Mouse (Mus musculus) erythroblast, embryonic 14.5 days (primary cell): ENCODE results near the gene Myh3. TPM values are rescaled to one million over a fixed set of nuclear protein-coding genes. Genes with fewer than 3 reads are reported as not detected.
"Not testable (repeated sequence)": the region's sequence is repeated elsewhere in the genome, so short reads cannot be mapped to it uniquely, and the experiment has no call there.

Source experiments
- H3K27me3 ChIP-seq: 2 replicates; pipeline ENCODE4 v1.6.1; 2012; ENCODE audit warnings: inconsistent platforms; ENCODE audit not compliant: control insufficient read depth
- H3K36me3 ChIP-seq: 2 replicates; pipeline ENCODE4 v1.6.1; 2012; ENCODE audit warnings: mild to moderate bottlenecking, inconsistent platforms; ENCODE audit not compliant: control insufficient read depth
- H3K4me1 ChIP-seq: 2 replicates; pipeline ENCODE4 v1.6.1; 2012; ENCODE audit warnings: inconsistent platforms; ENCODE audit not compliant: control insufficient read depth
- H3K4me3 ChIP-seq: replicated peaks from 2 replicates; pipeline ENCODE3; 2012; ENCODE audit warnings: moderate library complexity, mild to moderate bottlenecking, inconsistent platforms
- H3K9me3 ChIP-seq: 2 replicates; pipeline ENCODE4 v1.6.1; 2012; ENCODE audit warnings: low read length, inconsistent platforms, mixed read lengths; ENCODE audit not compliant: control insufficient read depth
- GATA1 ChIP-seq: IDR thresholded peaks from 2 replicates; pipeline ENCODE4 v1.6.1; 2012; ENCODE audit warnings: low read length, inconsistent platforms, mixed read lengths
- TAL1 ChIP-seq: IDR thresholded peaks from 3 replicates; pipeline ENCODE4 v1.6.1; 2012; ENCODE audit warnings: low read length, inconsistent platforms, mixed read lengths
- polyA plus RNA-seq: library from polyadenylated mRNA; stranded (reverse); fragments of >175 nt; gene quantifications from 2 replicates; pipeline ENCODE4 v1.2.3, GENCODE M21; 2012

Myh3 gene
- polyA plus RNA-seq, 1 experiment, result not detected

DNA sequence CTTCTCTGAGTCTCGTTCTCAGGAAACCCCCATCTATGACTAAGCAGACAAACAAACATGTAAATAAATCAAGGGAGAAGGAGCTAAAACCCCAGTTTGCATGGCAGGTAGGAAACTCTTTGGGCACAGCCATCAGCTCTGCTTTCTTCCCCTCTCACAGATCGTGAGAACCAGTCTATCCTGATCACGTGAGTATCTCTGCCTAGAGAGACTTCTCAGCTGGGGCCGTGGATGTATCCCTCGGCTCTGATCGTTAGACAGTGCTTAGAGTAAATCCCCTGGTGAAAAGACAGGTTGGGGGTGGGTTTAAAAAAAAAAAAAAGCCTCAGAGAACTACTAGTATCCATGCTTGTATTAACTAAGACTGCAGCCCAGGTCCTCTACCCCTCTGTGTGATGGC is 5.1 kb downstream of the Myh3 start:
- Histone ChIP-seq H3K4me1 (no peaks in the 10 kb centered on the region), H3K36me3 (no peaks in the 10 kb centered on the region), H3K27me3 (peaks cover 31% of the 10 kb centered on the region), H3K9me3 (no peaks in the 10 kb centered on the region), H3K4me3 (no peak overlapping the region)
- no peak for TF ChIP-seq TAL1
- TF ChIP-seq GATA1, result no peak

DNA sequence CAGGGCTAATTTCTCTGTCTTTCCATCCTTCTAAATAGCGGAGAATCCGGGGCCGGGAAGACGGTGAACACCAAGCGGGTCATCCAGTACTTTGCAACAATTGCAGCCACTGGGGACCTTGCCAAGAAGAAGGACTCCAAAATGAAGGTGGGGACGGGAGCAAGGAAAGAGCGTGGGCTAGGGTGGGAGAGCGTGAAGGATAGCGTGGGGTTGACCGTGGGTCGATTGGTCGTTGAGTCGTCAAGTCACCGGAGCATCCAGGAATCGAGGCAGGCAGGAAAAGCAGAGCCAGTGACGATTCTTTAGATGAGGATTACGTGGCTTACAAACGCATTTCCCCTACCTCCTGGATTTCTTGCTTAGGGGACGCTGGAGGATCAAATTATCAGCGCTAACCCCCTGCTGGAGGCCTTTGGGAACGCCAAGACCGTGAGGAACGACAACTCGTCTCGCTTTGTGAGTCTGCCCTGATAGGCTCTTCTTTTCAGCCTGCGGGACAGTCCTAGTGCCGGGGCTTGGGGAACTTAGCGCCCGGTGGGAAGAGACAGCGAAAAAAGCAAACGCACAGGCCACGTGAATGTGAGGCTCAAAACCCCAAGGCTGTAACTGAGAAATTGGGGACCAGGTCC is 5.7 kb downstream of the Myh3 start:
- TF ChIP-seq GATA1, result no peak
- no peak for TF ChIP-seq TAL1
- peaks cover 31% of the 10 kb centered on the region for H3K27me3 ChIP-seq
- no peak overlapping the region for H3K4me3 ChIP-seq
- H3K9me3 ChIP-seq, result no peaks in the 10 kb centered on the region
- H3K36me3 ChIP-seq, result no peaks in the 10 kb centered on the region
- no peaks in the 10 kb centered on the region for H3K4me1 ChIP-seq

- Histone ChIP-seq H3K27me3 (peaks cover 29% of the 10 kb centered on the region), H3K4me3 (no peak overlapping the region), H3K9me3 (no peaks in the 10 kb centered on the region), H3K4me1 (no peaks in the 10 kb centered on the region), H3K36me3 (no peaks in the 10 kb centered on the region)
- TF ChIP-seq TAL1 (no peak), GATA1 (no peak)
These were observed 7.4 kb downstream of the Myh3 start for GRCm38 (mm10) chr11:67085489-67085888.

DNA sequence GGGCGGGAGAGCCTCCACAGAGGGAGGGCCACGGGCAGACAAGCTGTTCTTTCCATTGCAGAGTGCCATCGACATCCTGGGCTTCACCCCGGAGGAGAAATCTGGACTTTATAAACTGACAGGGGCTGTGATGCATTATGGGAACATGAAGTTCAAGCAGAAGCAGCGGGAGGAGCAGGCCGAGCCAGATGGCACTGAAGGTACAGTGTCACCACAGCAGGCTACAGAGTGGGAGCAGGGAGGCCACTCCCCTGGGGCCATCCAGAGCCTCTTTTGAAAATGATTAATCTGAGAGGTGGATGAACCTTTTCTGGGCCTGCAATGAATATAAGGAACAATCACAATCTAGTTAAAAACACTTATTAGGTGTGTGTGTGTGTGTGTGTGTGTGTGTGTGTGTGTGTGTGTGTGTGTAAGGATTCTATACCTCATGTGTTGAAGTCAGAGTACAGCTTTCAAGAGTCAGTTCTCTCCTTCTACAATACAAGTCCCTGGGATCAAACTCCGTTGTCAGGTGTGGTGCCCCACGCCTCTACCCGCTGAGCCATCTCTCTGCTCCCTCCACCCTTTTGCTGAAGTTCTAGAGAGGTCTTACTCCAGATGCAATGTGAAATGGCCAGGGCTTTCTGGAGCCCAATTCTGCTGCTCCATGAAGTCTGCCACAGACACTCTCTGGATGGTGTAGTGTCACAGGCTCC is 8.5 kb downstream of the Myh3 start:
- Histone ChIP-seq H3K4me3 (no peak overlapping the region), H3K4me1 (no peaks in the 10 kb centered on the region), H3K36me3 (no peaks in the 10 kb centered on the region), H3K9me3 (peaks cover 6% of the 10 kb centered on the region; the same call in 1 of the 2 replicates), H3K27me3 (peaks cover 29% of the 10 kb centered on the region)
- TF ChIP-seq GATA1, result no peak
- TF ChIP-seq TAL1, result no peak

- Histone ChIP-seq H3K4me1 (no peaks in the 10 kb centered on the region), H3K9me3 (peaks cover 8% of the 10 kb centered on the region; the same call in 1 of the 2 replicates), H3K27me3 (peaks cover 26% of the 10 kb centered on the region), H3K4me3 (no peak overlapping the region), H3K36me3 (no peaks in the 10 kb centered on the region)
- TF ChIP-seq GATA1 (no peak), TAL1 (no peak)
These were observed 9.1 kb downstream of the Myh3 start for GRCm38 (mm10) chr11:67087225-67087624.

- not testable (repeated sequence) for H3K36me3 ChIP-seq, H3K4me3 ChIP-seq, H3K4me1 ChIP-seq, H3K27me3 ChIP-seq, H3K9me3 ChIP-seq
These were observed 14.3 kb downstream of the Myh3 start for GRCm38 (mm10) chr11:67092354-67092753.

GRCm38 (mm10) chr11:67093201-67093600 is 15.1 kb downstream of the Myh3 start:
- no peaks in the 10 kb centered on the region for H3K4me1 ChIP-seq
- H3K4me3 ChIP-seq, result no peak overlapping the region
- H3K9me3 ChIP-seq, result peaks cover 8% of the 10 kb centered on the region; the same call in 1 of the 2 replicates
- H3K36me3 ChIP-seq, result no peaks in the 10 kb centered on the region
- TF ChIP-seq TAL1 (no peak), GATA1 (no peak)
- H3K27me3 ChIP-seq, result peaks cover 5% of the 10 kb centered on the region; the same call in 1 of the 2 replicates

DNA sequence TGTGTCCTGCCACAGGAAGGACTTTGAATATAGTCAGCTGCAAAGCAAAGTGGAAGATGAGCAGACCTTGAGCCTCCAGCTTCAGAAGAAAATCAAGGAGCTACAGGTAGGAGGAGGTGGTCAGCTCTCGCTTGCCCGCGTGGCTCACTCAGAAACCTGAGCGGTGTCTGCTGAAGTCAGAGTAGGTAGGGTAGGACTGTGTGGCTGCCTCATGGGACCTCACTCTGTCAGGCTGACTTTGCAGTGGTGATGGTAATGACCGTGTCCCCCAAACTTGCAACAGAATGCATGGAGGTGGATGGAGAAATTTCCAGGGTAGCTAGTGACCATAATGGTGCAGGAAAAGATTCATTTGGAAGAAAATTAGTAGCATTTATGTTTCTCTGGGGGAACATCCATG is 15.6 kb downstream of the Myh3 start:
- Histone ChIP-seq H3K27me3 (peaks cover 5% of the 10 kb centered on the region; the same call in 1 of the 2 replicates), H3K9me3 (peaks cover 8% of the 10 kb centered on the region; the same call in 1 of the 2 replicates), H3K36me3 (no peaks in the 10 kb centered on the region), H3K4me3 (no peak overlapping the region), H3K4me1 (no peaks in the 10 kb centered on the region)
- TF ChIP-seq TAL1, result no peak
- TF ChIP-seq GATA1, result no peak

GRCm38 (mm10) chr11:67094470-67094869 is 16.4 kb downstream of the Myh3 start:
- Histone ChIP-seq H3K36me3 (no peaks in the 10 kb centered on the region), H3K4me3 (no peak overlapping the region), H3K9me3 (peaks cover 8% of the 10 kb centered on the region; the same call in 1 of the 2 replicates), H3K27me3 (peaks cover 5% of the 10 kb centered on the region; the same call in 1 of the 2 replicates), H3K4me1 (no peaks in the 10 kb centered on the region)
- no peak for TF ChIP-seq TAL1
- no peak for TF ChIP-seq GATA1
